Mouse (Mus musculus) large intestine, adult 2 months (tissue): ENCODE measurements around the gene Prkch. TPM values are rescaled to one million over a fixed set of nuclear protein-coding genes. Genes with fewer than 3 reads are reported as not detected.

Experiments
- DNase-seq: peaks from one replicate; pipeline ENCODE4 v3.0.0-alpha.2; 2012; ENCODE audit warnings: low read depth, low spot score
- WGBS: fragments of 180-500 bp; shearing (Covaris S2); methylation state at CpG from one replicate; pipeline ENCODE4 v1.1.7; 2018; 5-methylcytosine and 5-hydroxymethylcytosine counted together
- polyA plus RNA-seq: library from polyadenylated mRNA; depleted of rRNA; stranded (reverse); fragments of >200 nt; gene quantifications from 2 replicates; pipeline ENCODE4 v1.2.3, GENCODE M21; 2012

Prkch gene
- polyA plus RNA-seq, 1 experiment, result 3.0 TPM

- no peak for DNase-seq
- WGBS, result 83% methylated on average over 2 of the region's 2 CpGs
Observed at GRCm38 (mm10) chr12:73666701-73667100, 82.1 kb downstream of the Prkch start.

- WGBS, result 60% methylated on average over 7 of the region's 7 CpGs
- DNase-seq, result no peak
Observed at GRCm38 (mm10) chr12:73667607-73668006, 83.0 kb downstream of the Prkch start.

GRCm38 (mm10) chr12:73670739-73671138 is 86.1 kb downstream of the Prkch start:
- 39% methylated on average over 6 of the region's 6 CpGs for WGBS
- no peak for DNase-seq

- 42% methylated on average over 3 of the region's 3 CpGs for WGBS
- DNase-seq, result no peak
Observed at GRCm38 (mm10) chr12:73671540-73671939, 86.9 kb downstream of the Prkch start.

- no peak for DNase-seq
- WGBS, result 84% methylated on average over 4 of the region's 4 CpGs
Observed at GRCm38 (mm10) chr12:73672007-73672406, 87.4 kb downstream of the Prkch start.

- WGBS, result 78% methylated on average over 7 of the region's 7 CpGs
- DNase-seq, result no peak
Observed at GRCm38 (mm10) chr12:73673783-73674182, 89.2 kb downstream of the Prkch start.

- WGBS, result 70% methylated on average over 4 of the region's 4 CpGs
- DNase-seq, result no peak
Observed at GRCm38 (mm10) chr12:73675212-73675611, 90.6 kb downstream of the Prkch start.

GRCm38 (mm10) chr12:73679400-73679801 is 94.8 kb downstream of the Prkch start:
- DNase-seq, result no peak

GRCm38 (mm10) chr12:73682921-73683346 is 98.3 kb downstream of the Prkch start:
- DNase-seq, result no peak
- 62% methylated on average over 7 of the region's 7 CpGs for WGBS

More at GRCm38 (mm10) chr12:73679400-73679801, 94.8 kb downstream of the Prkch start:
- WGBS, result 28% methylated on average over 7 of the region's 7 CpGs

GRCm38 (mm10) chr12:73685875-73686274 is 101.3 kb downstream of the Prkch start:
- 83% methylated on average over 13 of the region's 13 CpGs for WGBS

GRCm38 (mm10) chr12:73686456-73686855 is 101.9 kb downstream of the Prkch start:
- WGBS, result 92% methylated on average over 5 of the region's 5 CpGs
- DNase-seq, result no peak

More at GRCm38 (mm10) chr12:73685875-73686274, 101.3 kb downstream of the Prkch start:
- DNase-seq, result no peak

- DNase-seq, result no peak
- 27% methylated on average over 20 of the region's 20 CpGs for WGBS
Observed at GRCm38 (mm10) chr12:73687077-73688035, 102.8 kb downstream of the Prkch start.

GRCm38 (mm10) chr12:73692321-73692720 is 107.7 kb downstream of the Prkch start:
- 9% methylated on average over 4 of the region's 4 CpGs for WGBS

GRCm38 (mm10) chr12:73693347-73693746 is 108.8 kb downstream of the Prkch start:
- WGBS, result 27% methylated on average over 4 of the region's 4 CpGs
- DNase-seq, result no peak

More at GRCm38 (mm10) chr12:73692321-73692720, 107.7 kb downstream of the Prkch start:
- no peak for DNase-seq

GRCm38 (mm10) chr12:73694690-73695089 is 110.1 kb downstream of the Prkch start:
- 68% methylated on average over 13 of the region's 13 CpGs for WGBS

GRCm38 (mm10) chr12:73695110-73695509 is 110.5 kb downstream of the Prkch start:
- no peak for DNase-seq
- 84% methylated on average over 16 of the region's 16 CpGs for WGBS

More at GRCm38 (mm10) chr12:73694690-73695089, 110.1 kb downstream of the Prkch start:
- no peak for DNase-seq

- no peak for DNase-seq
- 45% methylated on average over 4 of the region's 4 CpGs for WGBS
Observed at GRCm38 (mm10) chr12:73696084-73696483, 111.5 kb downstream of the Prkch start.

- 92% methylated on average over 4 of the region's 4 CpGs for WGBS
- no peak for DNase-seq
Observed at GRCm38 (mm10) chr12:73696946-73697345, 112.3 kb downstream of the Prkch start.

GRCm38 (mm10) chr12:73698436-73698835 is 113.8 kb downstream of the Prkch start:
- 47% methylated on average over 5 of the region's 5 CpGs for WGBS
- DNase-seq, result no peak

- 51% methylated on average over 8 of the region's 8 CpGs for WGBS
- DNase-seq, result no peak
Observed at GRCm38 (mm10) chr12:73698841-73699240, 114.2 kb downstream of the Prkch start.
